Mouse (Mus musculus) natural killer cell, adult 2 months (primary cell): ENCODE measurements around the gene Gm21497.
"Not testable (repeated sequence)": the region's sequence is repeated elsewhere in the genome, so short reads cannot be mapped to it uniquely, and the experiment has no call there.

Source experiments
- DNase-seq, 2 experiments: peaks; one replicate each; pipeline ENCODE4 v3.0.0; 2022; ENCODE audit warnings: low spot score in 2 of 2

The Gm21497 gene

DNA sequence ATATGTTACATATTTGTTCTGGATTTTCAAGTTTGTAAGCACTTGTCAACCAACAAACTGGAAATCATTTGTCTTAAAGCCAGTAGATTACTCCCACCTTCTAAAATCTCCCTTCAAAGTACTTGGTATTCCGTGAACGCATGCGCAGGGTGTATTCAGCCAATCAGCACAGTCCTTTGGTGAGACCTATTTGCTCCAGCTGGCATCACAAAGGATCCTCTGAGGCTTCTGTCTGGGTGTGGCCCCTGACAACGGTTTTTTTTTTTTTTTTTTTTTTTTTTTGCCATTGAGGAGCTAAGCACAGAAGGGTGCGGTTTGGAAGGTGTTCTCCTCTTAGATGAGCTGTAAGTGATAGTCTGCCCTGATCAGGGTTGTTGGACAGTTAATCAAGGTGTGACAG lies at the start of gene Gm21497:
Gene Gm21497 (plus strand): TSS at position 301 of the 400 bp plus-strand sequence.
- DNase-seq: not testable (repeated sequence)
